Mouse (Mus musculus) lung, postnatal 0 days (tissue): ENCODE results near the gene Tfap2d. TPM values are rescaled to one million over a fixed set of nuclear protein-coding genes. Genes with fewer than 3 reads are reported as not detected.

ENCODE experiments used
- ATAC-seq: fragments of 200-750 bp; cut with Nextera tagmentation; 2 replicates; pipeline ENCODE4 v1.8.0; 2017; ENCODE audit warnings: moderate library complexity
- DNase-seq: peaks from one replicate; pipeline ENCODE4 v3.0.0-alpha.2; 2016; ENCODE audit warnings: low spot score
- H3K27ac ChIP-seq: fragments of 300-500 bp; sonication (generic); 2 replicates; pipeline ENCODE4 v1.5.1; 2014; ENCODE audit warnings: antibody characterized with exemption, mild to moderate bottlenecking, low read length, mixed read lengths
- H3K27me3 ChIP-seq: fragments of 300-500 bp; sonication (generic); replicated peaks from 2 replicates; pipeline ENCODE4 v1.6.1; 2014; ENCODE audit warnings: low read length, mixed read lengths; ENCODE audit not compliant: insufficient read depth
- H3K36me3 ChIP-seq: fragments of 300-500 bp; sonication (generic); 2 replicates; pipeline ENCODE4 v1.6.1; 2014; ENCODE audit warnings: low read length, mixed read lengths; ENCODE audit not compliant: insufficient read depth
- H3K4me1 ChIP-seq: fragments of 300-500 bp; sonication (generic); 2 replicates; pipeline ENCODE4 v1.6.1; 2014; ENCODE audit warnings: antibody characterized with exemption, low read depth, low read length, mixed read lengths; ENCODE audit not compliant: insufficient read depth
- H3K4me2 ChIP-seq: fragments of 300-500 bp; sonication (generic); replicated peaks from 2 replicates; pipeline ENCODE4 v1.6.1; 2014; ENCODE audit warnings: low read depth, mild to moderate bottlenecking, low read length, moderate library complexity, mixed read lengths
- H3K4me3 ChIP-seq: fragments of 300-500 bp; sonication (generic); 2 replicates; pipeline ENCODE4 v1.5.1; 2014; ENCODE audit warnings: low read depth, low read length
- H3K9ac ChIP-seq: fragments of 300-500 bp; sonication (generic); replicated peaks from 2 replicates; pipeline ENCODE4 v1.6.1; 2014; ENCODE audit warnings: low read depth, mild to moderate bottlenecking
- H3K9me3 ChIP-seq: fragments of 300-500 bp; sonication (generic); 2 replicates; pipeline ENCODE4 v1.6.1; 2016; ENCODE audit warnings: low read length, mixed read lengths
- CTCF ChIP-seq: IDR thresholded peaks from 2 replicates; pipeline ENCODE4 v1.5.1; 2016; ENCODE audit warnings: antibody characterized with exemption, mild to moderate bottlenecking
- EP300 ChIP-seq: IDR thresholded peaks from 2 replicates; pipeline ENCODE4 v1.6.1; 2016; ENCODE audit warnings: antibody characterized with exemption, mild to moderate bottlenecking, control low read depth
- WGBS: fragments of 180-500 bp; shearing (Covaris S2); extraction: QIAGEN DNeasy Blood & Tissue Kit; methylation state at CpG from one replicate; pipeline ENCODE4 v1.1.7; 2014; 5-methylcytosine and 5-hydroxymethylcytosine counted together
- polyA plus RNA-seq: library from polyadenylated mRNA; unstranded; fragments of >200 nt; fragmentation: Nextera tagmentation; extraction: Ambion mirVana; gene quantifications from 2 replicates; pipeline ENCODE4 v1.2.1, GENCODE M21; 2015

The Tfap2d gene
- polyA plus RNA-seq, 1 experiment from 2014 or later = not detected

DNA sequence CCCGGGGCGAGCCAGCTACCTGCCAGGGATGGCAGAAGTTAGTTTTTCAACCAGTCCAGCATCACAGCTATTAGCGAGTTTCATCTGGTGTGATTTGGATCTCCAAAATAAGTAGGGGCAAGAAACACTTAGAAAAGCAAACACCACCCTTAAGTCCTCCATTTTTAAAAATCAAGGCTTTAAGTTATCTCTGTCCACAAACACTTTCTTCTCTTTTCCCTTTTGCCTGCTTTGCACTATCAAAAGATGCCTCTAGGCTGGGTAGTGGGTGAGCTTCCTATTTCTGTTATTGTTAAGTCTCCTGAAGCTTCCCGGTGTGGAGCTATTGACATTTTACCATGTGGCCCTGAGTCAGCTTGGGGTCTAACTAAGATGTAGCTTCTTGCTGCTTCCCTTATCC is 110.3 kb downstream of the Tfap2d start:
- no peak overlapping the region for H3K4me3 ChIP-seq
- ATAC-seq (no peak), DNase-seq (no peak)
- no peak overlapping the region for H3K4me2 ChIP-seq
- TF ChIP-seq EP300 (no peak), CTCF (no peak)
- H3K36me3 ChIP-seq = no peaks in the 10 kb centered on the region
- no peak overlapping the region for H3K27ac ChIP-seq
- H3K9ac ChIP-seq = no peak overlapping the region
- H3K9me3 ChIP-seq = no peaks in the 10 kb centered on the region
- peaks cover 59% of the 10 kb centered on the region for H3K27me3 ChIP-seq
- no peaks in the 10 kb centered on the region for H3K4me1 ChIP-seq
- 1% methylated on average over 4 of the region's 4 CpGs for WGBS

DNA sequence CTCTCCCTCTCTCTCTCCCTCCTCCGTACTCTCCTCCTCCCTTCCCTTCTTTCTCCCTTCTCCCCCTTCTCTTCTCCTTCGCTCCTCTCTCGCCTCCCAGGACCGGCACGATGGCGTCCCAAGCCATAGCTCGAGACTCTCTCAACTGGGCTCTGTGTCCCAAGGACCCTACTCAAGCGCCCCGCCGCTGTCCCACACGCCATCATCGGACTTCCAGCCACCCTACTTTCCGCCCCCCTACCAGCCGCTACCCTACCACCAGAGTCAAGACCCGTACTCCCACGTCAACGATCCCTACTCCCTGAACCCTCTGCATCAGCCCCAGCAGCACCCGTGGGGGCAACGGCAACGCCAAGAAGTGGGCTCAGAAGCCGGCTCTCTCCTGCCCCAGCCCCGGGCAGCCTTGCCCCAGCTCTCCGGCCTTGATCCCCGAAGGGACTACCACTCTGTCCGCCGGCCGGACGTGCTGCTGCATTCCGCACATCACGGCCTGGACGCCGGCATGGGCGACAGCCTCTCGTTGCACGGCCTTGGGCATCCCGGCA is 111.1 kb downstream of the Tfap2d start:
- no peaks in the 10 kb centered on the region for H3K4me1 ChIP-seq
- H3K9ac ChIP-seq = no peak overlapping the region
- no peaks in the 10 kb centered on the region for H3K36me3 ChIP-seq
- H3K27ac ChIP-seq = no peak overlapping the region
- DNase-seq = no peak
- H3K9me3 ChIP-seq = no peaks in the 10 kb centered on the region
- TF ChIP-seq CTCF (no peak), EP300 (no peak)
- ATAC-seq = no peak
- H3K27me3 ChIP-seq = peaks cover 60% of the 10 kb centered on the region
- 2% methylated on average over 36 of the region's 36 CpGs for WGBS
- no peak overlapping the region for H3K4me2 ChIP-seq
- H3K4me3 ChIP-seq = no peak overlapping the region

Other genes starting within 250 kb of the Tfap2d start
- gene Tfap2b, start 105.9 kb downstream of the Tfap2d start, polyA plus RNA-seq = 0.14 TPM in 1 of 2 replicates, not detected in the other